Mouse (Mus musculus): ENCODE results near the gene Mesp1. TPM values are rescaled to one million over a fixed set of nuclear protein-coding genes. Genes with fewer than 3 reads are reported as not detected.

Mesp1 gene
- total RNA-seq, 1 experiment from 2014 or later = not detected

Other genes starting within 250 kb of the Mesp1 start
- 1.9 and 2.4 TPM in 2 replicates for gene Rhcg, start 176.1 kb downstream of the Mesp1 start, total RNA-seq (2021)
- gene Ticrr, start 133.6 kb downstream of the Mesp1 start, total RNA-seq (2021) = 2.0 and 2.3 TPM in 2 replicates
- gene Kif7, start 78.1 kb downstream of the Mesp1 start, total RNA-seq (2021) = 4.2 and 5.0 TPM in 2 replicates
- 646 and 719 TPM in 2 replicates for gene Plin1, start 60.9 kb downstream of the Mesp1 start, total RNA-seq (2021)
- 45.9 and 53.5 TPM in 2 replicates for gene Pex11a, start 50.7 kb downstream of the Mesp1 start, total RNA-seq (2021)
- gene Wdr93, start 50.6 kb downstream of the Mesp1 start, total RNA-seq (2021) = 1.8 and 2.8 TPM in 2 replicates
- 0.56 and 0.67 TPM in 2 replicates for gene Mesp2, start 16.9 kb upstream of the Mesp1 start, total RNA-seq (2021)
- gene Anpep, start 67.3 kb upstream of the Mesp1 start, total RNA-seq (2021) = 12.2 and 30.5 TPM in 2 replicates
- gene Ap3s2, start 126.9 kb upstream of the Mesp1 start, total RNA-seq (2021) = 26.0 and 30.1 TPM in 2 replicates
- gene Arpin, start 141.6 kb upstream of the Mesp1 start, total RNA-seq (2021) = 16.3 and 17.4 TPM in 2 replicates
- gene Zfp710, start 231.0 kb upstream of the Mesp1 start, total RNA-seq (2021) = 21.3 and 25.6 TPM in 2 replicates

Measured in adrenal gland, postnatal 14 days (tissue).